Mouse (Mus musculus) liver (tissue): ENCODE data around the gene Acaca.

ENCODE experiments used
- DNase-seq: peaks from one replicate; pipeline ENCODE4 v3.0.0-alpha.2; 2020; ENCODE audit warnings: mixed read lengths

Gene Acaca

GRCm38 (mm10) chr11:84156535-84157262 lies 27.2 kb downstream of the Acaca start:
- DNase-seq = no peak

- DNase-seq = no peak
Measured at GRCm38 (mm10) chr11:84164123-84164522, 34.7 kb downstream of the Acaca start.

GRCm38 (mm10) chr11:84164561-84164960 lies 35.1 kb downstream of the Acaca start:
- no peak for DNase-seq

GRCm38 (mm10) chr11:84167046-84167526 lies 37.6 kb downstream of the Acaca start, which contains the start of gene Gm11437:
Gene Gm11437 (minus strand): TSS chr11:84167476.
- no peak for DNase-seq

- DNase-seq = peak; percentile 15
Measured at GRCm38 (mm10) chr11:84168701-84169288, 39.3 kb downstream of the Acaca start.

GRCm38 (mm10) chr11:84172539-84173435 lies 43.3 kb downstream of the Acaca start:
- DNase-seq = no peak

- no peak for DNase-seq
Measured at GRCm38 (mm10) chr11:84178571-84178970, 49.1 kb downstream of the Acaca start.

- peak; percentile 97 for DNase-seq
Measured at GRCm38 (mm10) chr11:84179226-84179953, 49.9 kb downstream of the Acaca start.

- peak; percentile 69 for DNase-seq
Measured at GRCm38 (mm10) chr11:84179954-84180598, 50.6 kb downstream of the Acaca start.

GRCm38 (mm10) chr11:84181286-84181685 lies 51.8 kb downstream of the Acaca start:
- DNase-seq = no peak

GRCm38 (mm10) chr11:84188530-84188929 lies 59.1 kb downstream of the Acaca start:
- DNase-seq = no peak

- no peak for DNase-seq
Measured at GRCm38 (mm10) chr11:84190581-84191233, 61.2 kb downstream of the Acaca start.

- peak; percentile 8 for DNase-seq
Measured at GRCm38 (mm10) chr11:84193249-84193648, 63.8 kb downstream of the Acaca start.

- no peak for DNase-seq
Measured at GRCm38 (mm10) chr11:84194751-84195150, 65.3 kb downstream of the Acaca start.

- no peak for DNase-seq
Measured at GRCm38 (mm10) chr11:84197607-84198402, 68.3 kb downstream of the Acaca start.

GRCm38 (mm10) chr11:84205776-84206175 lies 76.3 kb downstream of the Acaca start:
- DNase-seq = no peak

- no peak for DNase-seq
Measured at GRCm38 (mm10) chr11:84210876-84211275, 81.4 kb downstream of the Acaca start.

- no peak for DNase-seq
Measured at GRCm38 (mm10) chr11:84218951-84219350, 89.5 kb downstream of the Acaca start.

- peak; percentile 62 for DNase-seq
Measured at GRCm38 (mm10) chr11:84243562-84243961, 114.1 kb downstream of the Acaca start.

- DNase-seq = no peak
Measured at GRCm38 (mm10) chr11:84247370-84247769, 117.9 kb downstream of the Acaca start.

- no peak for DNase-seq
Measured at GRCm38 (mm10) chr11:84251170-84251569, 121.7 kb downstream of the Acaca start.
